Mouse (Mus musculus) brain, embryonic 14.5 days (tissue): ENCODE data around the gene Sh3d21. TPM values are rescaled to one million over a fixed set of nuclear protein-coding genes. Genes with fewer than 3 reads are reported as not detected.

Source experiments
- DNase-seq: peaks from one replicate; pipeline ENCODE4 v3.0.0-alpha.2; 2011; ENCODE audit warnings: low read depth
- CTCF ChIP-seq: fragments of 200-500 bp; IDR thresholded peaks from 2 replicates; pipeline ENCODE4 v1.5.1; 2012; ENCODE audit warnings: inconsistent platforms, mild to moderate bottlenecking, moderate library complexity, borderline replicate concordance; ENCODE audit not compliant: insufficient read depth, insufficient read length; ENCODE audit errors: extremely low read depth
- POLR2A ChIP-seq: fragments of 200-500 bp; IDR thresholded peaks from 2 replicates; pipeline ENCODE4 v1.6.1; 2012; ENCODE audit warnings: mild to moderate bottlenecking, inconsistent platforms, borderline replicate concordance; ENCODE audit not compliant: poor library complexity, insufficient read depth, insufficient read length, severe bottlenecking; ENCODE audit errors: extremely low read depth
- polyA plus RNA-seq: library from polyadenylated mRNA; depleted of rRNA; stranded (reverse); fragments of >200 nt; gene quantifications from 2 replicates; pipeline ENCODE4 v1.2.3, GENCODE M21; 2012

The Sh3d21 gene
- polyA plus RNA-seq, 1 experiment: 0.81 TPM

DNA sequence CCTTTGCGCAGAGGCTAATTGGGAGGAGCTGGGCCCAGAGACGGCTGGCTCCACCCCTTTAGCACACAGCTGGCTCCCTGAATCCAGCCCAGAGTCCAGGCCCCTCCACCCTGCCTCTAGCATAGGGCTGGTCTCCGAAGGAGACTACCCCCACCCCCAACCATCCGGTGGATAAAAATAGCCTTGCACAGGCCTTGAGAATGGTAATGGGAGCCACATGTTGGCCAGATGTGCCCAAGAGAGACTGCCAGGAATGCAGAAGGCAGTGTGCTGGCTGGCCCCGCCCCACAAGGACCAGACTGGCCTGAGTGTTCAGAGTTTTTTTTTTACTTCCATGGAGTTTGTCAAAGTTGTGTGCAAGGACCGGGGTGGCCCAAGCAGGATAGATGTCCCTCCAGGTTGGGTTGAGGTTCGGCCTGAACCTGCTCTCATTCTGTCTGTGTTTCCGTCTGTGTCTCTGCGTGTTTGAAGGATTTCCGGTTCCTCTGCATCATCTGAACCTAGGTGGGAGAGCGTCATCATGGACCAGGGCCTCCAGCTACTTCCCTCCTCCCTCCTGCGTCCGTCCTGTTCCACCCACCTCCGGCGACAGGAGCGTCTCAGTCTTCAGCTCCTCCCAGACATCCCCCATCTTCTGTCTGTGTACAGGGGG lies 12.9 kb downstream of the Sh3d21 start:
- peak; percentile 50 for DNase-seq
- no peak for TF ChIP-seq CTCF
- no peak for TF ChIP-seq POLR2A

DNA sequence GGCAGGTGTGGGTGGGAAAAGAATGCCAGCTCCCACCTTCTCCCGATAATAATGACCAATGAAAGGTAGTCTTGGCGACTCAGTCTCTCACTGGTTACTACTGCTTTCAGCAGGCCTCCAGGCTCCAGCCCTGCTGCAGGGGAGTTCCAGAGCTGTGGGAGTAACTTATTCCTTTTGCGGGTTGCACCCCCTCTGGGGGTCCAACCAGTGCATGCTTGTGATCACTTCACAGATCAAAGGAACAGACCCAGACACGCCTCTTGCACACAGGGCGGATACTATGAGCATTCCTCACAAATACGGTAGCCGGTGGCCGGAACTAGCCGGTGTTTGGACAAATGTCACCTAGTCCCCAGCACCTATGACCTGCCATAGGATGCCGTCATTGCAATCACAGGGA lies 13.5 kb downstream of the Sh3d21 start:
- DNase-seq: no peak
- TF ChIP-seq POLR2A: no peak
- TF ChIP-seq CTCF: no peak

DNA sequence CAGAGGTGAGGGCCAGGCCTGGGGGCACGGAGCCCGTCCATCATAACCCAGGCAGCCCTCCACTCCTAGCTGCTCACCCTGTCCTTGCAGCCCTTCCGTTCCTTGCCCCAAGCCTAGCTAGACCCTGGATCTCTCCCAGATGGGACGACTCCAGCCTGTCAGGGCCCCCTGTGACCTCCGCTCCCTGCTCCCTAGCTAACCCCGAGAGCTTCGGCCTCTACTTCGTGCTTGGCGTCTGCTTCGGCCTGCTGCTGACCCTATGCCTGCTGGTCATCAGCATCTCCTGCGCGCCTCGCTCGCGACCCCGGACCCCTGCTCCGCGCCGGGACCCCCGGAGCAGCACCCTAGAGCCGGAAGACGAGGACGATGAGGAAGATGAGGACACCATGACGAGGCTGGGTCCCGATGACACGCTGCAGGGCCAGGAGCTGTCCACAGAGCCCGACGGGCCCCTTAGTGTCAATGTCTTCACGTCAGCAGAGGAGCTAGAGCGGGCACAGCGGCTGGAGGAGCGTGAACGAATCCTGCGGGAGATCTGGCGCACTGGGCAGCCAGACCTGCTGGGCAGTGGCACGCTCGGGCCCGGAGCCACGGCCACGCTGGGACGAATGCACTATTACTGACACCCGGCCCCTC lies 14.1 kb downstream of the Sh3d21 start:
- DNase-seq: no peak
- no peak for TF ChIP-seq POLR2A
- TF ChIP-seq CTCF: no peak

DNA sequence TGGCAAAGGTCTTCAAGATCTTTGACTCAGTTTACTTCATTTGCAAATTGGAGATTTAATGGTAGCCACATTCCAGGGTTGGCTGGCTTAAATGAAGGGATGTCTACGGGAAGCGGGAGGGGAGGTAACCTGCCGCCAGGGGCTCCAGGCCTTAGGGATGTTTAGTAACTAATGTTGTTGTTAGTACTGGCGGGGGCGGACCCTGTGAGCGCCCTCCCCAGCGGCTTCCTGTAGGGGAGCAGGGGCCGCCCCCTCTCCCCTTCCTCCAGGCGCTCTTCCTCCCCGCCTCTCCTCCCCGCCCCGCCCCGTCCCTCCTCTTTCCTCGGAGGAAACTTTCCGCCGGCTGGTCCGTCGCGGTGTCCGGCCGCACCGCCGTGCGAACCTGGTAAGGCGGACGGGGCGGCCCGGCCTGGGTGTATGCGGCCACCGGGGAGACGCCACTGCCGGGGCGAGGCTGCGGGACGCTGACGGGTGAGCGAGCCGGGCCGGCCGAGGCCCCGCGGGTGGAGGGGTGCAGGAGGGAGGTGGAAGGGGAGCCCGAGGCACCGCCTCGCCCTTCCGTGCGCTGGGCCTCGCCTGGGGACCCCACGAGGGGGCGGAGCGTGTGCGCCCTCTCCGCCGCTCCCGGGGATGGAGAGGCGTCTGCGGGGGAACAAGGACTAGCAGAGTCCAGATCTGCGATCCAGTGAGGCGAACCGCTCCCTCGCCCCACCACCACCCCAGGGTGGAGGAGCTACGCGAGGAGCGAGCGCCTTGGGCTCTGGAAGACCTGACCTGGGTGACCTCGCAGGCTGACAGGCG lies 14.9 kb downstream of the Sh3d21 start:
- DNase-seq: peak; percentile 38
- TF ChIP-seq POLR2A (no peak), CTCF (no peak)

DNA sequence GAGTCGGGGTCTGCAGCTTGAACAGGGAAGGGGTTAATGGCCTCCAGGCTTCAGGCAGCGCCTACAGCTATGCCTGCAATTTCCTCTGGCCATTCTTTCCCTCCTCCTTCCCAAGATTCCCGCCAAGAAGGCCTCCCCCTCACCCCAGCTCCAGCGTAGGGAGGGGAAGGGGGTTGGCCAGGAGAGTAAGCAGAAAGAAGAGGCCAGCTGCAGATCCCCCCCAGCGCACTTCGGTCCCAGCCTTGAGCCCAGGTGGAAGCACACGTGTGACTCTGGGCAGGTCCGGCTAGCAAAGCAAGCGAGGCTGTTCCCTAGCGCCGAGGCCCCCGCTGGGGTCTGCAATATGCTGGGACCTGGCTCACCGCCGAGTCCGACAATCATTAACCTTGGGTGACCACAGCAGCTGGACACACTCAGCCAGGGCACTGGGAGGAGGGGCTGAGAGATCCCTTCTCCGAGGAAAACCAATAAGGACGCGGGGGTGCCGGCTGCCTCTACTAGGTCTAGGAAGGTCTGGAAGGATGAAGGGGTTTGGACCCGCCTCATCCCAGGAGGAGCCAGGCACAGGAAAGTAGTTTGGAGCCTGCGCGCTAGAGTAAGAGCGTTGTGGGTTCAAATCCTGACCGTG lies 15.6 kb downstream of the Sh3d21 start, which contains the start of gene Eva1b:
Gene Eva1b (plus strand): TSS at position 212 of the 628 bp plus-strand sequence.
- TF ChIP-seq POLR2A: no peak
- no peak for TF ChIP-seq CTCF
- DNase-seq: peak; percentile 44

DNA sequence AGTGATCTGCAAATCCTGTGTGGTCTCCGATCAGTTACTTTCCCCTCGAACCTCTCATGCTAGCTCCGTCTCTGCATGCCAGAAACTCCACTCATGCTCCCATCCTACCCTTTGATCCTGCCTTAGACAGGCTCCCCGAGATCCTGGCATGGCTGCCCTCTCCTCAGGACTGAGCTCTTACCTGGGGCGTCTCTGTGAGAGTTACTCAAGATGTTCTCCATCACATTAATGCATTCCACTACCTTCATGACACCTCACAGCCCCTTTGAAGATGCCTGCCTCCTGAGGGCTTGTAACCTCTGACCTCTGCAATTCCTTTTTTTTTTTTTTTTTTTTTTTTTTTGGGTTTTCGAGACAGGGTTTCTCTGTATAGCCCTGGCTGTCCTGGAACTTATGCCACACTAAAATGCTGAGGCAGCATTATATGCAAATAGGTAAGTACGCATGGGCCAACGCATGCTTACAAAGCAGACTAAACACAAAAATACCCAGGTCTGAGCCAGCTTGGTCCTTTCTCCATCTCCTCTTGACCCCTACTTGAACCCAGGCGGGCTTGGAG lies 16.2 kb downstream of the Sh3d21 start:
- TF ChIP-seq POLR2A (no peak), CTCF (no peak)
- no peak for DNase-seq

DNA sequence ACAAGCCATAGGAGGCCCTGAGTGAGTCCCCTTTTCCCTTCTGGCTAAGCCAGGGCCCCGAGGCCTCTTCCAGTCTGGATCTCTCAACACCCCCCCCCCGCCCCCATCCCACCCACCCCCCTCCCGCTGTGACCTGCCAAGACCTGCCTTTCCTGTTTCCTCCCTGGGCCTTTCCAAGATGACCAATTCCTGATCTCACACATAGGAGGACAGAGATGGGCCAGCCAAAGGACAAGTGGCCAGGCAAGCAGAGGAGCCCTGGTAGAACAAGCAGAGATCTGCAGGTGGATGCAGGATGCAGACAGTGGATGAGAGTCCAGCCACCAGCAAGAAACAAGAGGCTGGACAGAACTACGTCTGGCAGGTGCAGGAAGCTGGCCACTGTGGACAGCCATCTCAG lies 17.9 kb downstream of the Sh3d21 start:
- DNase-seq: no peak
- TF ChIP-seq POLR2A: no peak

DNA sequence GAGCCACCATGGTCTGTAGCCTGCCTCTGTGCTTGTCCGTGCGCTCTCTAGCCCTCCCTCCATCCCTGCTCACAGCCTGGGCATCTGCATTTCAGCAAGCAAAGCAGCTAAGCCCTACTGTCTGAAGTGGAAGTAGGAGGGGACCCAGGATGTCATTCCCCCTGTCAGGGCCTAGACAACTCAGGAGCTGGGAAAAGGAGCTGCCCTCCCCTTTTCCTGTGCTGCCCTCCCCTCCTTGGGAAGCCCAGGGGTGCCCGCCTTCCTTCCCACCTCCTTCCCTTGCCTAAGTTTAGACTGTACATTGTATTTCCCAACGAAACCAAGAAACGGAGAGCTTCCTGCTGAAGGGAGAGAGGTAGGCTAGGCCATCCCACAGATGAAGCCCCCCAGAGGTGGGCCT lies 22.3 kb downstream of the Sh3d21 start:
- DNase-seq: no peak
- no peak for TF ChIP-seq POLR2A
- no peak for TF ChIP-seq CTCF

DNA sequence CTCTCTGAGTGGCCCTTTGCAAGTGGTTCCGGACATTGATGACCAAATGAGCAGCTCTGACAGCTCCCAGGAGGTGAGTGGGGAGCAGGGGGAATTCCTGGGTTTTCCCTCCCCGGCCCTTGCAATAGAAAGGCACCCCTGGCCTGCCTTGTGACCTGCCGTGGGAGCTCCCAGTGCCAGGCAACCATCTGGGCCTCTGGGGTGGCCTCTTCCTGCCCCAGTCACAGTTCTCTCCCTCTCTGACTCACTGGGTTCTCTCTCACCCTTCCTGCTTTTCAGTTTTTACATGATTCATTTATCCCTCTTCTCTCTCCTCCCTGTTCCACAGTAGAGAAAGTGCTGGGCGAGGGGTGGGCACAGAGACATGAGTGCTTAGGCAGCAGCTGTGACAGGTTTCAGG lies 25.5 kb downstream of the Sh3d21 start:
- DNase-seq: no peak
- TF ChIP-seq POLR2A: no peak
- TF ChIP-seq CTCF: no peak

DNA sequence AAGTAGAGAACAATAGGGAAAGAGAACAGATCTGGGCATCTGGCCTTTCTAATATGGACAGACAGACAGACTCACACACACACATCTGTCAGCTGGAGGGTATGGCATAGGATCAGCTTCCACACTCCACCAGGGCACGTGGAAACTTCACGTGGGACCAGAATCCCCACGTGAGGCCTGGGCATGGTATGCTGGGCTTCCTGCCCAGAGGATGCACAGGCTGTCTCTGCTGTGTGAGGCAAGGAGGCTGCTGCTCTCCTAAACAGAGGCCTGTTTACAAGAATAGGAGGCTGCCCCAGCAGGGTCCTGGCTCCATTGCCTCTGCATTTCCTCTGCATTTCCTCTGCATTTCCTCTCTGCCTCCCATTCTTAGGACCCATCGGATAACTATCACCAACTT lies 28.7 kb downstream of the Sh3d21 start:
- no peak for DNase-seq
- TF ChIP-seq POLR2A: no peak
- no peak for TF ChIP-seq CTCF

DNA sequence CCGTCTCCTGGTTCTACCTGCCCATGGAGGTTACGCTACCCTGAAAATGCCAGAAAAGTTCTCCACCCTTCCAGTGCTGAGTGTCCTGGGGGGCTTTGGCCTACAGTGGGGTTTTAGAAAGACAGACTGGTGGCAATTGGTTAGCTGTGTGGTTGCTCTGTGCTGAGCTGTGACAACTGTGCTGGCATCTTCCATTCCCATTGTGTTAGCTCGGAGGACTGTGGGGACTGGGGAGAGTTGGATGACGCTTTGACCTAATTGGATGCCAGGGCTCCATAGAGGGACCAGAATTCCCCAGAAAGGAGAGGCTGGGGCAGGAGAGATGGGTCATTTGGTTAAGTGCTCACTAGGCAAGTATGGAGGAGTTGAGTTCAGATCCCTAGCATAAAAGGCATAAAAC lies 29.1 kb downstream of the Sh3d21 start:
- DNase-seq: no peak
- TF ChIP-seq POLR2A: no peak
- TF ChIP-seq CTCF: no peak
